Mouse (Mus musculus): Measurements from ENCODE around the gene Nr1i3.

DNA sequence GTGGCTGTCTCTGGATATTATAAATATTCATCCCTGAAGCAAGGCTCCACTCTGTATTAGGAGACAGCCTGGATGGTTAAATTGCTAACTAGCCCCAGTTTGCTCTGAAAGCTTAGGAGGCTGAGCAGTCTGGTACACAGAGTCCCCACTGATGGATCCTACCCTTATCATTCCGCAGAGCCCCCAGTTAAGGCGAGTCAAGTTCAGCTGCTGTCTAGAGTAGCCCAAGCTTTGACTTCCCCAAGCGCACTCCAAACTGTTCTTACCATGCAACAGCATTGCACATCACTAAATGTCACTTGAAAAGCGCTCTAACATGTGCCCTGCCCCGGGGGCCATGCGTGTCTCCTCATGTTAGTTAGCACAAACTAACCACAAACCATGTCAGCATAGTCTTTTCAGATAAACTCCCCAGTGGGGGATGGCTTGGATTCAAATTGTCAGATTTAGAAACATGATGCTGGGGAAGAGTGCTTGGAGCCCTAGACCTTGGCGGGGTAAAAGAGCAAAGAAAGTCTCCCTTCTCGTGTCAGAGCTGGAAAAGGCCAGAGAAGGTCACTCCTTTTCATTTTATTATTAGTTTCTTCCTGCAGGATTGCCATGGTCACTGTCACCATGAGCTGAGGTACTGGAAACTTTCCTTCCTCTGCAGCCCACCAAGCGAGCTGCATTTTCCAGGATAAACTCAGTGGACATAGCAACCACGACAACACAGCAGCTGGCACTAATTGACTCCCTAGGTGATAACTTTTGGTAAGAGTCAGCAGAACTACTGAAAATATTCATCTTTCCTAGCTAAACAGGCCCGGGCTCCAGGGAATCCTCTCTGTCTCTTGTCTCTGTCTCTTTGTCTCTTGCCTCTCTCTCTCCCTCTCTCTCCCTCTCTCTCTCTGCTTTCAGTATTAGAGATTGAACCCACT lies 19.6 kb upstream of the Nr1i3 start:
- TF ChIP-seq CTCF (IDR thresholded peaks at IDR 0.05; ENCODE audit: low read depth, low read length) (no peak), POLR2A (IDR thresholded peaks at IDR 0.05; ENCODE audit: borderline replicate concordance, low read depth, low read length) (no peak)
